Mouse (Mus musculus): ENCODE data around the gene Fezf2. TPM values are rescaled to one million over a fixed set of nuclear protein-coding genes. Genes with fewer than 3 reads are reported as not detected.

Gene Fezf2
- polyA plus RNA-seq, 1 experiment = not detected

DNA sequence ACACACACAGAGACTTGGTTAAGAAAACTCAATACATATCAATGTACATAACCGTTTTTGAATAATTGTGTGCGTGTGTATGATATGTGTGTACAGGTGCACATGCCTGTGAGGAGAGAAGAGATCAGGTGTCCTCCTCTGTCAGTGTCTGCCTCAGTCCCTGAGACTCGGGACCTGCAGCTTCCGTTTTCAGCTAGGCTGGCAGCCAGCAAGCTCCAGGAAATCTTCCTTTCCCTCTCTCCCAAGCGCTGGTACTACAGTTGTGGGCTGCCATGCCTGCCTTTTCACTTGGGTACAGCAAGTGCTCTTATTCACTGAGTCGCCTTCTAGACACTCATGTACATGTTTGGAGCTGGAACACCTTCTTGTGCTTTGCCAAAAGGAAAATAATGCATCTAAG is 39.2 kb upstream of the Fezf2 start:
- H3K27ac ChIP-seq (ENCODE audit: control insufficient read depth, insufficient read depth, low read depth, low read length) = no peak overlapping the region
- H3K4me1 ChIP-seq (ENCODE audit: control insufficient read depth, insufficient read depth, low read length) = no peaks in the 10 kb centered on the region
- TF ChIP-seq CTCF (IDR thresholded peaks at IDR 0.05; ENCODE audit: control insufficient read depth, insufficient read depth, insufficient replicate concordance, low read depth, low read length) (no peak), POLR2A (IDR thresholded peaks at IDR 0.05; ENCODE audit: control insufficient read depth, low read depth, low read length) (no peak)
- no peaks in the 10 kb centered on the region for H3K36me3 ChIP-seq (ENCODE audit: control insufficient read depth, insufficient read depth, low read length)
- no peak overlapping the region for H3K4me3 ChIP-seq (ENCODE audit: control insufficient read depth, low read depth, low read length)
- no peaks in the 10 kb centered on the region for H3K27me3 ChIP-seq (ENCODE audit: control insufficient read depth, insufficient read depth, low read length)

DNA sequence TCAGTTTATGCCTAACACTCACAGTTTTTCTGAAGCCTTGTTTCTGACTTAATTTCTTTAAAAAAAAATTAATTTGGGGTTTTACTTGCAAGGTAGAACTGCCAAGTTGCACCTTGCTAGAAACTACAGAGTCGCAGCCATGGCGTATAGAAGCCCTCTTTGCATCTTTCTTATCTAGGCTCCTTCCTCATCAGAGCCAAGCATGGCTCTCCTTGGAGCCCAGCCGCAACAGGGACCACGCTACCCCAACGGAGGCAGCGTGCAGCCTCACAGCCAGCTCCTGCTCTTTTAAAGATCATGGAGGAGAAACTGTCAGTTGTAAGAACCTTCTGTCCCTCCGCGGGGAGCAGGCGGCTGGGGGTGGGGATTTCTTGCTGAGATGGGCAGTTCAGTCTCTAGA is 29.9 kb upstream of the Fezf2 start:
- no peak overlapping the region for H3K4me3 ChIP-seq (ENCODE audit: control insufficient read depth, low read depth, low read length)
- no peaks in the 10 kb centered on the region for H3K4me1 ChIP-seq (ENCODE audit: control insufficient read depth, insufficient read depth, low read length)
- no peak overlapping the region for H3K27ac ChIP-seq (ENCODE audit: control insufficient read depth, insufficient read depth, low read depth, low read length)
- H3K27me3 ChIP-seq (ENCODE audit: control insufficient read depth, insufficient read depth, low read length) = no peaks in the 10 kb centered on the region
- H3K36me3 ChIP-seq (ENCODE audit: control insufficient read depth, insufficient read depth, low read length) = no peaks in the 10 kb centered on the region
- no peak for TF ChIP-seq CTCF (IDR thresholded peaks at IDR 0.05; ENCODE audit: control insufficient read depth, insufficient read depth, insufficient replicate concordance, low read depth, low read length)
- no peak for TF ChIP-seq POLR2A (IDR thresholded peaks at IDR 0.05; ENCODE audit: control insufficient read depth, low read depth, low read length)

DNA sequence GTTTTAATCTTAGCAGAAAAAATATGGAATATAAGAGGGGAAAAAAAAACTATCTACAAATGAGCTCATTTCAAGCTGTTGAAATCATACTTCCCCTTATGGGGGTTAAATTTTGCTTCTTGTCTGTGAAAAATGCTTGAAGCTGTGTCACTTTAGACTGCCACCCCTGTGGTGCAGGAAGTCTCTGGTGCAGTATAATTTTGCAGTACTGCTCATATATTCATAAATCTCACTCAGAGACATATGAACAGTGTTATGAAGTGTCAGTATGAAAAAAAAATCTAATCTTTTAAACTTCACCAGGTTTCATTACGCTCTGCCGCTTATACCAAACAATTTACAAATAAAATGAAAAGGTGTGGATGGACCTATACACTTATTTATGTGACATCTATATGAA is 29.3 kb upstream of the Fezf2 start:
- Histone ChIP-seq H3K4me3 (ENCODE audit: control insufficient read depth, low read depth, low read length) (no peak overlapping the region), H3K27me3 (ENCODE audit: control insufficient read depth, insufficient read depth, low read length) (no peaks in the 10 kb centered on the region), H3K36me3 (ENCODE audit: control insufficient read depth, insufficient read depth, low read length) (no peaks in the 10 kb centered on the region), H3K4me1 (ENCODE audit: control insufficient read depth, insufficient read depth, low read length) (no peaks in the 10 kb centered on the region), H3K27ac (ENCODE audit: control insufficient read depth, insufficient read depth, low read depth, low read length) (no peak overlapping the region)
- TF ChIP-seq POLR2A (IDR thresholded peaks at IDR 0.05; ENCODE audit: control insufficient read depth, low read depth, low read length) (no peak), CTCF (IDR thresholded peaks at IDR 0.05; ENCODE audit: control insufficient read depth, insufficient read depth, insufficient replicate concordance, low read depth, low read length) (no peak)

DNA sequence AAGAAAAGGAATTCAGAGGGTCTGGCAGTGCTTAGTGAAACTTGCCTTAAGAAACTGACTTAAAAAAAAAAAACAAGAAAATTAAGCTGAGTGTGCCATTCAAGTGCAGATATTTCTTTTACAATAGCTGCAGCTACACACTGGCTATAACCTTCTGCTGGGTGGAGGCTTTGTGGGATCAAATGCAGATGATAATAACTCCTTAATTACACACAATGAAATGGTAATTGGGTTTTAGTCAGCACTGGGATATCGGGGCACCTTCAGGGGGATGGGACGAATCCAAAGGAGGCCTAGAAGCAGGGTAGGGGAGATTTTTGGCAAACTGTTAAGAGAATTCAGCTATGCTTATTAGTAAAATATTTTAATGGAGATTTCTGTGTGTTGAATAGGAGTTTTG is 27.5 kb upstream of the Fezf2 start:
- TF ChIP-seq POLR2A (IDR thresholded peaks at IDR 0.05; ENCODE audit: control insufficient read depth, low read depth, low read length) = no peak
- no peak for TF ChIP-seq CTCF (IDR thresholded peaks at IDR 0.05; ENCODE audit: control insufficient read depth, insufficient read depth, insufficient replicate concordance, low read depth, low read length)
- H3K27ac ChIP-seq (ENCODE audit: control insufficient read depth, insufficient read depth, low read depth, low read length) = no peak overlapping the region
- H3K4me1 ChIP-seq (ENCODE audit: control insufficient read depth, insufficient read depth, low read length) = no peaks in the 10 kb centered on the region
- no peak overlapping the region for H3K4me3 ChIP-seq (ENCODE audit: control insufficient read depth, low read depth, low read length)
- no peaks in the 10 kb centered on the region for H3K27me3 ChIP-seq (ENCODE audit: control insufficient read depth, insufficient read depth, low read length)
- H3K36me3 ChIP-seq (ENCODE audit: control insufficient read depth, insufficient read depth, low read length) = no peaks in the 10 kb centered on the region

DNA sequence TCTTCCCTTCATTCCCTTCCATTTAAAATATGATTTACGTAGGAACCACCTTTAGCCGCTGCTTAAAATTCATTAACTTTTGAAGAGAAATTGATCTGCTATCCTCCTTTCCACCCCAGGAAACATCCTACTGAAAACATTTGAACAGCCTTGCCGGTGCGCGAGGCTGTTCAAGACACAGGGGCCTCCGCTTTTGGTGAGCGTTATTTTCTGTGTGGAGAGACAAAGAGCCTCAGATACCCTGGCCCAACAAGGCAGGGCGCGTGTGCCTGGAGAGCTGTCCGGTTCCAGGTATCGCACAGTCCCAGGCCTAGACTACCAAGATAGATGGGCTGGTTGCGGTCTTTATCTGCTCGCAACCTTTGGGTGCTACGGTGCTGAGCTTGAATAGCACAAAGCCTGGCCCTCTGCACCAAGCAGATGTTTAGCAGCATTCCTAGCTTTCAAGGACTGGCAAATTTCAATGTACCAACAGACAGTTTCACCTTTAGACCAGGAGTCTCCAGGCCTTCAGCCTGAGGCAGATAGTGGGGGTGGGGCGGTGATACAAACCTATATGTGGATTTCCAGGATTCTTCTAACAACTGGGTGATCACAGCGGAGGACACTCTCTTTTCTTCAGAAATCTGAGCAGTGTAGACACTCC is 2.4 kb upstream of the Fezf2 start:
- H3K4me1 ChIP-seq (ENCODE audit: control insufficient read depth, insufficient read depth, low read length) = peaks cover 2% of the 10 kb centered on the region; the same call in 1 of the 2 replicates
- no peaks in the 10 kb centered on the region for H3K27me3 ChIP-seq (ENCODE audit: control insufficient read depth, insufficient read depth, low read length)
- TF ChIP-seq CTCF (IDR thresholded peaks at IDR 0.05; ENCODE audit: control insufficient read depth, insufficient read depth, insufficient replicate concordance, low read depth, low read length) = no peak
- no peak for TF ChIP-seq POLR2A (IDR thresholded peaks at IDR 0.05; ENCODE audit: control insufficient read depth, low read depth, low read length)
- H3K4me3 ChIP-seq (ENCODE audit: control insufficient read depth, low read depth, low read length) = no peak overlapping the region
- H3K27ac ChIP-seq (ENCODE audit: control insufficient read depth, insufficient read depth, low read depth, low read length) = no peak overlapping the region
- H3K36me3 ChIP-seq (ENCODE audit: control insufficient read depth, insufficient read depth, low read length) = no peaks in the 10 kb centered on the region

DNA sequence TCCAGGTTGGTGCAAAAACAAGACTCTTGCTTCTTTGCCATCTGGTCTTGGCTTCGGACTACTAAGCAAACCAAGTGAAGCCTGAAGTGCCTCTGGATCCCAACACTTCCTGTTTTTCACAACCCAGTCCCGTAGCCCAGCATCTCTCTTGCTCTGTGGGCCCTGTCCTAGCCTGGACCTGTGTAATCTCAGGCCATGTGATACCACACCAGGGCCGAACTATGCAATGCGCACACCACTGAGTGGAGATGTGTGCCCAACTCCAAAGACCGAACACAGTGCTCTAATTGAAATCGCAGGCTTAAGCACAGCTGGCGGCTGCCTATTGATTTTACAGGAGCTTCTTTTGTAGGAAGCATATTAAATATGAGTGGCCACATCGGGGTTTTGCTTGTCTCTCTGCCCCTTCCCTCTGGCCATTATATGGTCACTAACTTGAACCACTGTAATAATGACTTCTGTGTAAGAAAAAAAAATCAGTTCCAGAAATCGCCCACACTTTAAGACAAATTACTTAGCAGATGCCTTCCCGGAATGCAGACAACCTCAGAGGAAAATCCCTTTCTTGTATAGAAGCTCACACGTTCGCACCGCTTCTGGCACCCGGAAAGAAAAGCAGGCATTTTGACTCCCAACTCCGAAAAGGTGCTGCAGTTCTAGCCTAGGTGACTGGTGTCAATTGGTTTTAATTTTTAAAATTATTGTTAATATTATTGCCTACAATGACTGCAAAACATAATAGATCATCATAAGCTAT is 1.5 kb upstream of the Fezf2 start:
- no peak overlapping the region for H3K27ac ChIP-seq (ENCODE audit: control insufficient read depth, insufficient read depth, low read depth, low read length)
- H3K4me3 ChIP-seq (ENCODE audit: control insufficient read depth, low read depth, low read length) = no peak overlapping the region
- peaks cover 2% of the 10 kb centered on the region; the same call in 1 of the 2 replicates for H3K4me1 ChIP-seq (ENCODE audit: control insufficient read depth, insufficient read depth, low read length)
- no peaks in the 10 kb centered on the region for H3K27me3 ChIP-seq (ENCODE audit: control insufficient read depth, insufficient read depth, low read length)
- TF ChIP-seq CTCF (IDR thresholded peaks at IDR 0.05; ENCODE audit: control insufficient read depth, insufficient read depth, insufficient replicate concordance, low read depth, low read length) = no peak
- no peak for TF ChIP-seq POLR2A (IDR thresholded peaks at IDR 0.05; ENCODE audit: control insufficient read depth, low read depth, low read length)
- H3K36me3 ChIP-seq (ENCODE audit: control insufficient read depth, insufficient read depth, low read length) = no peaks in the 10 kb centered on the region

DNA sequence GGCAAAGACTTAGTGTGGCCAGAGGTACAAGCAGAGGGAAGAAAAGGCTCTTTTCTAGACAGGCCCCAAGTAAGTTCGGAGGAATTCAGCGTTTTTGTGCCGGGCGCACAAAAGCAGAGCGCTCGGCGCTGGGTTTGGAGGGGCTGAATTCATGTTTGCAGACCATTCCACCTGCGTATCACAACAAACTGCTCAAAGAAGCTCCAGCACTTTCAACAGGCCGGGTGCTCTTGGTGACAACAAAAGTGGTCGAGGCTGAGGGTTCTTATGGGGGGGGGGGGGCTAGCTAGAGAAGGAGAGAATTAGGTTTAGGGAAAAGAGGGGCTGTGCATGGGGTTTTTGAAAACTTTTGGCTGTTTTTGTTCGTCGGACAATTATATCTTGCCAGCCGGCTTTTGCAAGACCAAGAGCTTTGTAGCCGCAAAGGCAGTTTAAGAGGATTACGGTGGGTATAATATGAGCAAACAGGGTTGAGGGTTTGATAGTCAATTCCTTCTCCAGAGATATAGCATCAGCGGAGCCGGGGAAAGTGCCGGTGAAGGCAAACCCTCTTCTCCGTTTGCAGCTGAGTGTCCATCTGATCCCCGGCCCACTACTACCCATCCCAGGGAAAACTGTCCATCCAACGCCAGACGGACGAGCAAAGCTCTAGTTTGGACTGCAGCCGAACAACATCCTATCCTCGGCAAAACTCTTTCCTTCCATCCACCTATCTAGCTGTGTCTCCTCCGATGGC is 956 bp downstream of the Fezf2 start:
- no peak for TF ChIP-seq POLR2A (IDR thresholded peaks at IDR 0.05; ENCODE audit: control insufficient read depth, low read depth, low read length)
- TF ChIP-seq CTCF (IDR thresholded peaks at IDR 0.05; ENCODE audit: control insufficient read depth, insufficient read depth, insufficient replicate concordance, low read depth, low read length) = no peak
- no peaks in the 10 kb centered on the region for H3K36me3 ChIP-seq (ENCODE audit: control insufficient read depth, insufficient read depth, low read length)
- no peaks in the 10 kb centered on the region; the same call in 1 of the 2 replicates for H3K27me3 ChIP-seq (ENCODE audit: control insufficient read depth, insufficient read depth, low read length)
- H3K27ac ChIP-seq (ENCODE audit: control insufficient read depth, insufficient read depth, low read depth, low read length) = no peak overlapping the region
- no peak overlapping the region for H3K4me3 ChIP-seq (ENCODE audit: control insufficient read depth, low read depth, low read length)
- H3K4me1 ChIP-seq (ENCODE audit: control insufficient read depth, insufficient read depth, low read length) = peaks cover 2% of the 10 kb centered on the region; the same call in 1 of the 2 replicates

Measured in testis, adult 2 months (tissue).